Mouse (Mus musculus): Measurements from ENCODE around the gene Gck.

Gck gene

DNA sequence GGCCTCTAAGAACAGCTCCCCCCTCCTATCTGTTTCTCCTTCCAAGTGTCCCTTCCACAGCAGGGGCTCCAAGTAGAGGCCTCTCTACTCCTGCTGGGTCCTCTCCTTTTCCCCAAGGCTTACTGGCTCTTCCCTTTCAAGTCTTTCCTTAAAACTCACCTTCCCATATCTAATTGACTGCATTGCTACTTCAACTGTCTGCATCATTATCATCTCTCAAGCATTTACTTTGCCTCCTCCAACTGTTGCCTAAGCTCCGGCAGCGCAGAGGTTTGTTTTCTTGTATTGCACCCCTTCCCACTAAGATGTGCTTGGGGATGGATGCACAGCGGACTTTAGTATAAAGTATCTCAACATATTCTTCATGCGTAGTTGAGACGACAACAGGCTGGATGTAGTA, 72.5 kb downstream of the Gck start:
- no peak for DNase-seq (ENCODE audit: low spot score in 2 of 2)

- no peak for DNase-seq (ENCODE audit: low spot score in 2 of 2)
Observed at GRCm38 (mm10) chr11:5873192-5873591, 76.7 kb downstream of the Gck start.

DNA sequence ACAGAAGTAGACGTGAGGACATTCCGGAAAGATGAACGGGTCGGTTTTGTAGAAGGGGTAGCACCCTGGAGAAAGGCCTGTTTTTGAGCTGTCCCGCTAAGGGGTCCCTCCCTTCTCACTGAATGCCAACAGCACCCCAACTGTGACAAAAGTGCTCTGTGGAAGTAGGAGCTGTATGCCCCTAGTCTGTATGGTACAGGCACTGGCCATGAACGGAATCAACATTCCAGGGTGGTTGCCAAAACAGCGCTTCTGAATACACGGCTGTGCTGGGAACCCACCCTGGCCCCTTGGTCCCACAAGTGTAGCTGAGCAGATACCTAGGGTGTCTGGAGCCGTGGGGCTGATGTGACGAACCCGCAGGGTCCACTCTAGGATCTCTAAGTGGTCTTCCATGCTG, 77.2 kb downstream of the Gck start:
- no peak for DNase-seq (ENCODE audit: low spot score in 2 of 2)

GRCm38 (mm10) chr11:5870069-5870468, 79.8 kb downstream of the Gck start:
- no peak for DNase-seq (ENCODE audit: low spot score in 2 of 2)

GRCm38 (mm10) chr11:5869331-5869730, 80.5 kb downstream of the Gck start:
- DNase-seq (ENCODE audit: low spot score in 2 of 2), result no peak

- no peak for DNase-seq (ENCODE audit: low spot score in 2 of 2)
Observed at GRCm38 (mm10) chr11:5868324-5868723, 81.6 kb downstream of the Gck start.

GRCm38 (mm10) chr11:5867196-5867595, 82.7 kb downstream of the Gck start:
- DNase-seq (ENCODE audit: low spot score in 2 of 2), result no peak

DNA sequence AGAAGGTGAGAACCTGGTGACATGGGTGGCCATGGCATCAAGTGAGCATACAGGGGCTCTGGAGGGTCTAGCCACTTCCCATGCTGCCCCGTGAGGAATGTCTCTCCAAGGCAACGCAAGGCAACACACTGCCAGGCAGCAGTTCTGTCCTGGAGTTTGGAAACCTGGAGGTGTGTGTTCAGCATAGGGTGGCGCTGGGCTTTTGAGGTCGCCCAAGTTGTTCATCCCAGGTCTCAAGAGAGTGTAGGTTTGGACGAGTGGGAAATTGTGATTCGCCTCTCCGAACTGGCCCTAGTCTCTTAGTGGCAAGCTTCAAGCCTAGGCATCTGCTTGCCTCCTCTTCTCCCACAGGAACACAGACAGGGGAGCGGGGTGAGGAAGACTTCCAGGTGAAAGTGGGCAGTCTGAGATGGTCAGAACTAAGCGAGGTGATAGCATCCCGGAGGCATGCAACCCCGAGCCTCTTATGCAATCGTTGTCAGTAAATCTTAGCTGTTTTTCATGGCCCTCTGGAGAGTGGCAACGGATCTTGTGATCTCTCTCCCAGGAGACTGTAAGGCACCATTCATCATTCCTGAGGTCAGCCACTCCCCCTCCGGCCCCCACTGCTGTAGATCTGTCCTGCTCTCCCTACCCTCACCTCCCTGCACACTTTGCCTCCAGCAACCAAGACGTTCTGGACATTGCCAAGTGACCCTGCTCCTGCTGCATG, 87.3 kb downstream of the Gck start:
- peak in 1 of 2 experiments; percentile 71 for DNase-seq (ENCODE audit: low spot score in 2 of 2)

- peak; percentile 31 to 66 for DNase-seq (ENCODE audit: low spot score in 2 of 2)
Observed at GRCm38 (mm10) chr11:5861678-5862393, 88.0 kb downstream of the Gck start, which contains the start of gene Aebp1. Gene Aebp1, plus strand, starts transcription at chr11:5861947.

DNA sequence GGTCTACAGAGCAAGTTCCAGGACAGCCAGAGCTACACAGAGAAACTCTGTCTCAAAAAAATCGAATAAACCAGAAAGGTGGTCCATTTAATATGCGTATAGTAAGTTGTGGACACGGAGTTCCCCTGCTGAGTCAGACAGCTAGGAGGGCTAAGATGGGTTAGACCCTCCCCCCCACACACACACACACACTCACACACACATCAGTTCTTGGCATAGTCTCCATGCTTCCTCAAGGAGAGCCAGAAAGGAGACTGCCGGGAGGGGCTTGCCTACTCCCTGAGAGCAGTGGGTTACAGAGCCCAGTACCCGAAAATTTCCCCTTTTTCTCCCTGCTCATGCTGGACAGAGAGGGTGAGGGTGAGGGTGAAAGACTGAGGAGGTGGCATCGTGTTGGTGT, 89.2 kb downstream of the Gck start:
- DNase-seq (ENCODE audit: low spot score in 2 of 2), result no peak

DNA sequence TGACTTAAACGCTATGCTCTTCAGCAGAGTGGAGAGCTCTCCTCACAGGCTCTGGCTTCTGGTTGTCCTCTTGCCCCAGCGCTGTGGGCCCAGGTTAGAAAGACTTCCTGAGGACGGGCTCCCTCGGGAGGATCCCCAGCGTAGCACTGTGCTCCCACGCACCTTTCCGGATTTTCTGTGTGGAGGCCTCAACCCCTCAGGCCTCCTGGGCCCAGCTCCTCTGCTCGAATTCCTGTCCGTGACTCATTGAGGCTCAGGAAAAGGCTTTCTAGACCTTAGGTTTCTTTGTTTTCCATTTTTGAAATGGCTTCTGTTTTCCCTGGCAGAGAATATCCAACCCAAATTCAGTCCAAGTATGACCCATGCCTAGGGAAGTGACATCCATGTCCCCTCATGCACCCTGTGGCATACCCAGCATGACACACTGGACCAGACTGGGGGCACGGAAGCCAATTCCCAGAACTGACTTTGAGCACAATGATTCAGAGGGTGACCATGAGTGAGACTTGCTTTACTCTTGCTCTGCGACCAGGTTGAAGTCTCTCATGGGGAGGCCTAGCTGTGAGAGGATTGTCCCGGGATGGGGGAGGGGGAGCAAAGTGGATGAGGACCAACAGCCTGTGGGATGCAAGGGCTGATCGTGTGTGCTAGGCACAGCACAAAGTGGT, 89.9 kb downstream of the Gck start:
- DNase-seq (ENCODE audit: low spot score in 2 of 2), result no peak

DNA sequence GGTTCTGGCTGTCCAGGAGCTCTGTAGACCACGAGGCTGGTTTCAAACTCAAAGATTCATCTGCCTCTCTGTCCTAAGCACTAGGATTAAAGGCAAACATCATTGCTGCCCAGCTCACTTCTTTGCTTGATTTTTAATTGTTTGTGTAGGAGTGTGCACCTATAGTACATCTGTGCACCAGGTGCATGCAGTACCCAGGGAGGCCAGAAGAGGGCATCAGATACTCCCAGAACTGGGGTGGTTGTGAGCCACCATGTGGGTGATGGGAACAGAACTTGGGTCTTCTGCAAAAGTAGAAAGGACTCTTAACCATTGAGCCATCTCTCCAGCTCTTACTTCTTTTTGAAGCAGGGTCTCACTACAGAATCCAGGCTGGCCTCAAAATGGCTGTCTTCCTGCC, 91.2 kb downstream of the Gck start:
- no peak for DNase-seq (ENCODE audit: low spot score in 2 of 2)

DNA sequence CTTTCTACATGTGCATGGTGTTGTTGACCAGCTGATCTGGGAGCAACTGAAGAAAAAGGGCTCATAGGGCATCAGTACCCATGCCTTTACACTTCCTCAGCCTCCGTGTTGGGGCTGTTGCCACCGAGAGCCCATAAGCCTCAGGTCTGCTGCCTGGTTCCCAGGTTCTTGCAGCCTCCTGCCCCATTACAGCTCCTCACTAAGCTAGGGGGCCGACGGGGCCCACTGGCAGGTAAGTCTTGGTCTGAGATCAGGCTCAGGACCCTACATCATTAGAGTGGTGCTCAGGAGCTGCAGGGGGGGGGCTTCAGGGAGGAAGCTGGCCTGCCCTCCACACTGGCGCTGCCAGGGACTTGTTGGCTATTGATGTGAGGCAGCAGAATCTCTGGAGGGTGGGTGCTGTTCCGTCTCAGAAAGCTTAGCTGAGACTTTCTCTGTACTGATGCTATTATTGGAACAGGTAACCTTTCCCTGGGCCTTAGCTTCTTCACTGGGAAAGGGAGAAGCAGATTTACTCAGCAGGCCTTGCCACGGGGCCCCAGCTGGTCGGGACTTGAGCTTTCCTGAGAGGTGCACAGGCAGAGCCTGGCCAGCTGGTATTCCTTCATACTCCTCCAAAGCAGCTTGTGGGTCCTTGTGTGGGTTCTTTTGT, 93.3 kb downstream of the Gck start:
- DNase-seq (ENCODE audit: low spot score in 2 of 2), result no peak

- DNase-seq (ENCODE audit: low spot score in 2 of 2), result no peak
Observed at GRCm38 (mm10) chr11:5855902-5856301, 94.0 kb downstream of the Gck start.

GRCm38 (mm10) chr11:5855481-5855880, 94.4 kb downstream of the Gck start:
- no peak for DNase-seq (ENCODE audit: low spot score in 2 of 2)

DNA sequence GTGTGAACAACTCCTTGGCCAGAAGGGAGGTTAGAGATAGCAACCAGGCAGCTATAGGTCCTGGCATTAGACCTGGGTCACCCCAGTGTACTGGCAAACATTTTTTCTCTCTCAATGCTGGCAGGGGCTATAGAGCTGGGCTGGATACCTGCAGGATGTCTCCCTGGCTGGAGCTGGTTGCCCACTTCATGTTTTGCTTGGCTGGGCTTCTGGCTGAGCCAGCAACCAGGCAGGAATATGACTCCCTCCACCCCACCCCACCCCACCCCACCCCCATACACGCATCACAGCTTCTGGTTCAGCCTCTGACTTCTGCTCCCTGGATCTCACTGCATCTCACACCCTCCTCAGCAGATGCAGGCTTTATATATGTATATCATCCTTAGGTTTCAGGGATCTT, 97.6 kb downstream of the Gck start:
- no peak for DNase-seq (ENCODE audit: low spot score in 2 of 2)

DNA sequence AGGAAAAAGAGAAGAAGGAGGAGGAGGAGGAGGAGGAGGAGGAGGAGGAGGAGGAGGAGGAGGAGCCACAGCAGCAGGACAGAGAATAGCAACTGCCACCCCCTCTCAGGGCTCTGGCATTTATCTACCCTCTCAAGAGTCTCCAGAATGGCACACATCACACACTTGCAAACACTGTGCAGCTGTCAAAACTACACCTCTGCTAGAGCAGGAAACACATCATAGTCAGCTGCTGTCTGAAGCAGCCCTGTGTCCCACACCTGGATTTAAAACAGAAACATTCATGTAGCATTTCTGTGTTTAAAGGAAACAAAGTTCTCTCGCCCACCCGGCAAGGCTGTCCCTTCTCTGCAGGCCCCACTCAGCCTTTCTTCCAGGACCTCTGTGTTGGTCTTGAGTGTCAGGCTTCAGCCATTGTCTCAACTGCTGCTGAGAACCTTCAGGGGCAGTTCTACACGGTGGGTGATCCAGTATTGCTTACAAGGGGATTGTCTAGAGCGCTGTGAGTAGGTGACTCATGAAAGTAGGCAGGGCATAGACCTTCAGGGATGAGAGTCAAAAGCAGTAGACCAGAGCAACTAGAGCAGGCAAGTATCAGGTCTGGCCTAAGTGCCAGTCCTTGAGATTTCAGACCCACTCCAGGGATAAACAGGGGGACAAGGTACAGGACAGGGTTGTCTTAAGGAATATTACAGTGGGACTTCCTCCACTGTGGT, 98.7 kb downstream of the Gck start:
- no peak for DNase-seq (ENCODE audit: low spot score in 2 of 2)

Measured in urinary bladder, postnatal 36 days (tissue).